Mouse (Mus musculus) limb, embryonic 12.5 days (tissue): ENCODE measurements around the gene Cd79a. TPM values are rescaled to one million over a fixed set of nuclear protein-coding genes. Genes with fewer than 3 reads are reported as not detected.

Experiments used
- ATAC-seq: fragments of 200-750 bp; cut with Nextera tagmentation; 2 replicates; pipeline ENCODE4 v1.8.0; 2017; ENCODE audit warnings: low read depth, moderate TSS enrichment; ENCODE audit not compliant: insufficient number of reproducible peaks, insufficient read depth, low FRiP score, low TSS enrichment
- H3K27ac ChIP-seq: fragments of 300-500 bp; sonication (generic); 2 replicates; pipeline ENCODE4 v1.5.1; 2016; ENCODE audit warnings: mild to moderate bottlenecking, moderate library complexity
- H3K27me3 ChIP-seq: fragments of 300-500 bp; sonication (generic); 2 replicates; pipeline ENCODE4 v1.6.1; 2016; ENCODE audit warnings: mild to moderate bottlenecking, moderate library complexity
- H3K36me3 ChIP-seq: fragments of 300-500 bp; sonication (generic); 2 replicates; pipeline ENCODE4 v1.6.1; 2016; ENCODE audit warnings: mild to moderate bottlenecking, moderate library complexity
- H3K4me1 ChIP-seq: fragments of 300-500 bp; sonication (generic); replicated peaks from 2 replicates; pipeline ENCODE4 v1.6.1; 2016
- H3K4me2 ChIP-seq: fragments of 300-500 bp; sonication (generic); 2 replicates; pipeline ENCODE4 v1.6.1; 2016; ENCODE audit warnings: mild to moderate bottlenecking, moderate library complexity
- H3K4me3 ChIP-seq: fragments of 300-500 bp; sonication (generic); replicated peaks from 2 replicates; pipeline ENCODE4 v1.5.1; 2016; ENCODE audit warnings: mild to moderate bottlenecking
- H3K9ac ChIP-seq: fragments of 300-500 bp; sonication (generic); replicated peaks from 2 replicates; pipeline ENCODE4 v1.6.1; 2016; ENCODE audit warnings: mild to moderate bottlenecking, moderate library complexity
- H3K9me3 ChIP-seq: fragments of 300-500 bp; sonication (generic); 2 replicates; pipeline ENCODE4 v1.6.1; 2016; ENCODE audit warnings: mild to moderate bottlenecking, moderate library complexity
- WGBS: fragments of 180-500 bp; shearing (Covaris S2); methylation state at CpG from one replicate; pipeline ENCODE4 v1.1.7; 2016; 5-methylcytosine and 5-hydroxymethylcytosine counted together
- polyA plus RNA-seq: library from polyadenylated mRNA; unstranded; fragments of >200 nt; fragmentation: Nextera tagmentation; extraction: Ambion mirVana; gene quantifications from 2 replicates; pipeline ENCODE4 v1.2.1, GENCODE M21; 2016

The Cd79a gene
- polyA plus RNA-seq, 1 experiment from 2014 or later, result 0.51 TPM

- H3K4me2 ChIP-seq, result no peak overlapping the region
- no peaks in the 10 kb centered on the region for H3K9me3 ChIP-seq
- no peak for ATAC-seq
- peaks cover 9% of the 10 kb centered on the region; the same call in 1 of the 2 replicates for H3K4me1 ChIP-seq
- H3K27me3 ChIP-seq, result peaks cover 95% of the 10 kb centered on the region
- H3K9ac ChIP-seq, result no peak overlapping the region
- H3K27ac ChIP-seq, result no peak overlapping the region
- under 1% methylated on average over 15 of the region's 15 CpGs for WGBS
- H3K36me3 ChIP-seq, result peaks cover 12% of the 10 kb centered on the region
- no peak overlapping the region for H3K4me3 ChIP-seq
These were observed 34.5 kb downstream of the Cd79a start for GRCm38 (mm10) chr7:24931651-24932050.

GRCm38 (mm10) chr7:24943641-24944040 lies 46.5 kb downstream of the Cd79a start:
- no peaks in the 10 kb centered on the region for H3K9me3 ChIP-seq
- H3K27me3 ChIP-seq, result peaks cover 100% of the 10 kb centered on the region
- WGBS, result 8% methylated on average over 6 of the region's 6 CpGs
- no peak for ATAC-seq
- peaks cover 9% of the 10 kb centered on the region for H3K4me1 ChIP-seq
- H3K9ac ChIP-seq, result no peak overlapping the region
- no peak overlapping the region for H3K27ac ChIP-seq
- peak overlapping the region; percentile 38; the same call in 1 of the 2 replicates for H3K4me3 ChIP-seq
- no peaks in the 10 kb centered on the region for H3K36me3 ChIP-seq
- H3K4me2 ChIP-seq, result no peak overlapping the region

GRCm38 (mm10) chr7:24944257-24944950 lies 47.2 kb downstream of the Cd79a start, which contains the start of gene Gm4881:
Gm4881 (minus strand) TSS chr7:24944494.
- peak within 1 kb of the TSS; percentile 61 for H3K4me2 ChIP-seq
- H3K9ac ChIP-seq, result peak within 1 kb of the TSS; percentile 45
- peak within 1 kb of the TSS; percentile 38 for H3K4me3 ChIP-seq
- under 1% methylated on average over 57 of the region's 72 CpGs for WGBS
- no peaks in the 10 kb centered on the region for H3K9me3 ChIP-seq
- no peak for ATAC-seq
- H3K27ac ChIP-seq, result no peak within 1 kb of the TSS
- H3K36me3 ChIP-seq, result no peaks in the 10 kb centered on the region
- H3K4me1 ChIP-seq, result peaks cover 9% of the 10 kb centered on the region
- peaks cover 100% of the 10 kb centered on the region for H3K27me3 ChIP-seq

GRCm38 (mm10) chr7:24947316-24948048 lies 50.3 kb downstream of the Cd79a start:
- H3K4me3 ChIP-seq, result no peak overlapping the region
- H3K27ac ChIP-seq, result no peak overlapping the region
- peaks cover 9% of the 10 kb centered on the region for H3K4me1 ChIP-seq
- H3K27me3 ChIP-seq, result peaks cover 100% of the 10 kb centered on the region
- H3K4me2 ChIP-seq, result no peak overlapping the region
- ATAC-seq, result no peak
- H3K36me3 ChIP-seq, result no peaks in the 10 kb centered on the region
- no peak overlapping the region for H3K9ac ChIP-seq
- WGBS, result 1% methylated on average over 7 of the region's 7 CpGs
- H3K9me3 ChIP-seq, result no peaks in the 10 kb centered on the region

GRCm38 (mm10) chr7:24948774-24949173 lies 51.6 kb downstream of the Cd79a start:
- H3K27ac ChIP-seq, result no peak overlapping the region
- no peaks in the 10 kb centered on the region for H3K9me3 ChIP-seq
- no peak for ATAC-seq
- H3K36me3 ChIP-seq, result no peaks in the 10 kb centered on the region
- peaks cover 9% of the 10 kb centered on the region for H3K4me1 ChIP-seq
- WGBS, result 2% methylated on average over 29 of the region's 29 CpGs
- H3K4me3 ChIP-seq, result no peak overlapping the region
- H3K27me3 ChIP-seq, result peaks cover 100% of the 10 kb centered on the region
- no peak overlapping the region for H3K9ac ChIP-seq
- no peak overlapping the region for H3K4me2 ChIP-seq

GRCm38 (mm10) chr7:24949958-24950623 lies 52.9 kb downstream of the Cd79a start:
- 0% methylated on average over 8 of the region's 8 CpGs for WGBS
- H3K9me3 ChIP-seq, result no peaks in the 10 kb centered on the region
- H3K4me1 ChIP-seq, result peaks cover 12% of the 10 kb centered on the region
- no peak overlapping the region for H3K4me3 ChIP-seq
- H3K27me3 ChIP-seq, result peaks cover 100% of the 10 kb centered on the region
- ATAC-seq, result no peak; the same call in 1 of the 2 replicates
- H3K9ac ChIP-seq, result no peak overlapping the region
- H3K36me3 ChIP-seq, result no peaks in the 10 kb centered on the region
- no peak overlapping the region for H3K4me2 ChIP-seq
- H3K27ac ChIP-seq, result no peak overlapping the region

Other genes starting within 250 kb of the Cd79a start
- gene Tex101, start 220.7 kb upstream of the Cd79a start, polyA plus RNA-seq, result not detected in 2 replicates
- gene BC049730, start 188.1 kb upstream of the Cd79a start, polyA plus RNA-seq, result not detected in 2 replicates
- not detected in 2 replicates for gene Gm4763, start 170.5 kb upstream of the Cd79a start, polyA plus RNA-seq
- not detected in 2 replicates for gene Cd177, start 137.1 kb upstream of the Cd79a start, polyA plus RNA-seq
- not detected in 2 replicates for gene Ceacam10, start 120.2 kb upstream of the Cd79a start, polyA plus RNA-seq
- gene Gm9844, start 35.2 kb upstream of the Cd79a start, polyA plus RNA-seq, result 14.2 and 22.2 TPM in 2 replicates
- not detected in 2 replicates for gene Lypd4, start 27.4 kb upstream of the Cd79a start, polyA plus RNA-seq
- not detected in 2 replicates for gene Dmrtc2, start 27.3 kb upstream of the Cd79a start, polyA plus RNA-seq
- 2,324 and 2,343 TPM in 2 replicates for gene Rps19, start 13.0 kb upstream of the Cd79a start, polyA plus RNA-seq
- gene Arhgef1, start 5.5 kb downstream of the Cd79a start, polyA plus RNA-seq, result 119 and 126 TPM in 2 replicates
- not detected in 2 replicates for gene Gm4881, start 47.1 kb downstream of the Cd79a start, polyA plus RNA-seq
- gene Rabac1, start 75.4 kb downstream of the Cd79a start, polyA plus RNA-seq, result 88.0 and 91.1 TPM in 2 replicates
- gene Atp1a3, start 108.6 kb downstream of the Cd79a start, polyA plus RNA-seq, result 0.38 and 0.59 TPM in 2 replicates
- gene Grik5, start 175.0 kb downstream of the Cd79a start, polyA plus RNA-seq, result 12.4 and 15.0 TPM in 2 replicates
- 39.5 and 40.9 TPM in 2 replicates for gene Zfp574, start 175.2 kb downstream of the Cd79a start, polyA plus RNA-seq